Mouse (Mus musculus) lung, embryonic 16.5 days (tissue): ENCODE data around the gene Tbc1d8. TPM values are rescaled to one million over a fixed set of nuclear protein-coding genes. Genes with fewer than 3 reads are reported as not detected.

Experiments
- ATAC-seq: fragments of 200-750 bp; cut with Nextera tagmentation; 2 replicates; pipeline ENCODE4 v1.8.0; 2017; ENCODE audit warnings: low read depth, mild to moderate bottlenecking, moderate library complexity
- H3K27ac ChIP-seq: fragments of 300-500 bp; sonication (generic); 2 replicates; pipeline ENCODE4 v1.5.1; 2014; ENCODE audit warnings: mild to moderate bottlenecking, control low read depth, low read length
- H3K27me3 ChIP-seq: fragments of 300-500 bp; sonication (generic); 2 replicates; pipeline ENCODE4 v1.6.1; 2014; ENCODE audit warnings: low read depth, low read length, mixed read lengths; ENCODE audit not compliant: control insufficient read depth, insufficient read depth
- H3K36me3 ChIP-seq: fragments of 300-500 bp; sonication (generic); 2 replicates; pipeline ENCODE4 v1.6.1; 2014; ENCODE audit warnings: low read length; ENCODE audit not compliant: control insufficient read depth, insufficient read depth
- H3K4me1 ChIP-seq: fragments of 300-500 bp; sonication (generic); replicated peaks from 2 replicates; pipeline ENCODE4 v1.6.1; 2014; ENCODE audit warnings: low read length, mixed read lengths; ENCODE audit not compliant: control insufficient read depth, insufficient read depth
- H3K4me2 ChIP-seq: fragments of 300-500 bp; sonication (generic); 2 replicates; pipeline ENCODE4 v1.6.1; 2014; ENCODE audit warnings: low read depth, low read length, control low read depth
- H3K4me3 ChIP-seq: fragments of 300-500 bp; sonication (generic); 2 replicates; pipeline ENCODE4 v1.5.1; 2014; ENCODE audit warnings: mild to moderate bottlenecking, low read length, control low read depth
- H3K9ac ChIP-seq: fragments of 300-500 bp; sonication (generic); 2 replicates; pipeline ENCODE4 v1.6.1; 2014; ENCODE audit warnings: low read length, control low read depth
- H3K9me3 ChIP-seq: fragments of 300-500 bp; sonication (generic); 2 replicates; pipeline ENCODE4 v1.6.1; 2016; ENCODE audit warnings: low read length; ENCODE audit not compliant: control insufficient read depth
- WGBS: fragments of 180-500 bp; shearing (Covaris S2); extraction: QIAGEN DNeasy Blood & Tissue Kit; methylation state at CpG from one replicate; pipeline ENCODE4 v1.1.7; 2014; 5-methylcytosine and 5-hydroxymethylcytosine counted together
- polyA plus RNA-seq: library from polyadenylated mRNA; unstranded; fragments of >200 nt; fragmentation: Nextera tagmentation; extraction: Ambion mirVana; gene quantifications from 2 replicates; pipeline ENCODE4 v1.2.1, GENCODE M21; 2015

The Tbc1d8 gene
- polyA plus RNA-seq, 1 experiment from 2014 or later = 13.3 TPM

DNA sequence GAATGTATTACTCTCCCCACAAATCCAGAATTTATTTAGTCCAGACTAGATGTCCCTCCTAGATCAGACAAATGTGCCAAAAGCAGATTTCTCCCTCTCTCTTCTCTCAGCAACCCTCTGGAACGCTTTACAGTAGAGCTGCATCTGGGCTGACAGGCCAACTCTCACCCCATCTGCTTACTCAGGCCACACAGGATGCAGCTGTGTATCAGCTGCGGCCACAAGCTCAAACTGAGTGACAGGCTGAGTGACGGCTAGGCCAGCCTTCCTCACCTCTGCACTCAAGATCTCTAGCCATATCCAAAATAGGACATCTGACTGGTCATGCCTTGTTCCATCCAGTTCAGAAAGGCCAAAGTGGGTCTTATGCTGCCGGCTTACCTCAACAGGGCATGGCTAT lies 82.2 kb downstream of the Tbc1d8 start:
- Histone ChIP-seq H3K4me2 (no peak overlapping the region), H3K4me1 (peaks cover 23% of the 10 kb centered on the region), H3K9me3 (no peaks in the 10 kb centered on the region), H3K27me3 (no peaks in the 10 kb centered on the region), H3K4me3 (no peak overlapping the region), H3K36me3 (no peaks in the 10 kb centered on the region), H3K27ac (no peak overlapping the region), H3K9ac (no peak overlapping the region)
- no peak for ATAC-seq
- 45% methylated on average over 4 of the region's 4 CpGs for WGBS

DNA sequence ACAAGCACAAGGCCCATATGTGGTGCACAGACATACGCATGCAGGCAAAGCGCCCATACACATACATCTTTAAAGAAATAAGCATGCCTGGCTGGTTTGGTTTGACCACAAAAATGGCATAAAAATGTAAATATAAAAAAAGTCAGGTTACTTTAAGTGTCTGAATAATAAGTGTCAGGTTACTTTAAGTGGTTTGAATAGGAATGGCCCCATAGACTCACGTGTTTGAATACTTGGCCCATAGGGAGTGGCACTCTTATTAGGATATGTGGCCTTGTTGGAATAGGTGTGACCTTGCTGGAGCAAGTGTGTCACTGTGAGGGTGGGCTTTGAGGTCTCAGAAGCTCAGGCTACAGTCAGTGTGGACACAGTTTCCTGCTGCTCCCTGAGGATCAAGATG lies 83.9 kb downstream of the Tbc1d8 start:
- Histone ChIP-seq H3K36me3 (no peaks in the 10 kb centered on the region), H3K27ac (peak overlapping the region; percentile 86), H3K27me3 (no peaks in the 10 kb centered on the region), H3K9me3 (no peaks in the 10 kb centered on the region), H3K4me3 (no peak overlapping the region), H3K4me2 (no peak overlapping the region), H3K9ac (no peak overlapping the region), H3K4me1 (peaks cover 23% of the 10 kb centered on the region)
- peak; percentile 64 for ATAC-seq
- WGBS = 64% methylated on average over 3 of the region's 3 CpGs

DNA sequence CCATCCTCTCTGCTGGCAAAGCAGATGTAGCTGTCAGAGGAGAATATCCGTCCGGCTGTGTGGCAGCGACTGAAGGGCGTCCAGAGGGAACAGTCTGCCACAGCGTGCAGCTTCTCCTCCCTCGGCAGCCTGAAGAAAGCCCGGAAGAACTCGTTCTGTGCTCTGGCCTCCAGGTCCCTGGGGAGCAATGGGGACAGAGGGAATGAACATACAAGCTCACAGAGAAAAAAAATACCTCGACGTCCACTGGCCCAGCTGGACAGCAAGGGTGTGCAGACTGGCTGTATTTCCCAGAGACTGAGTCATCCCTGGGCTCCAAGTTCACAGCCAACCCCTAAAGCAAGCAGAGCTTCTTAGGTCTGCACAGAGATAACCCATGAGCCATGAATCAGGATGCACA lies 84.5 kb downstream of the Tbc1d8 start:
- H3K27ac ChIP-seq = peak overlapping the region; percentile 86
- ATAC-seq = no peak

DNA sequence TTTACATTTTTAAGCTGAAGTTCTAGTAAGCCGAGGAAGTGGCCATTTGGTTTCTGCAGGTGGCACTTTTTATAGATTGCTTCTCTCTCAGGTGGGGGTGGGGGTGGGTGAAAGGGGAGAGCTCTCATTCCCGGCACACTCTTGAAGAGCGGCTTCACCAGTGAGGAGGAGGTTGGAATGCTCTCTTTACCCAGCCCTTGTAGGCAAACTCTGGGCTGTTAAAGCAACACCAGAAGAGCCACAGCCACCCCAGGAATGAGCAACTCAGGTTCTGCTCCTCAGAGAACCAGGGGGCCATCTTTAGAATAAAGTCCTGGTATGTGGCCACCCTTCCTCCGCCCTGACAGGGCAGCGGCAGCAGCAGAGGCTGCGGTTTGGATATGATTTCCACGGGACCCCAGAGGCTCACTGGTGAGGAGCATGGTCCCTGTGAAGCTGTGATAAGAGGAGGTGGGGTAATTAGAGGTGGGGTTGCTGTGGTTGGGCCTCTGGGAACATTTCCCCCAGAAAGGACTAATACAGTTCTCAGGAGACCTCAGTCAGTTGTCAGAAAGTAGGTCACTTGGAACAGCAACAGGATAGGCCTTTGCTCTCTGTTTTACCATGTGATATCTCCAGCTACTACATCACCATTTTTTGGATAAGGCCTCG lies 85.2 kb downstream of the Tbc1d8 start:
- H3K27ac ChIP-seq = peak overlapping the region; percentile 86
- H3K9ac ChIP-seq = no peak overlapping the region
- ATAC-seq = peak; percentile 81
- H3K4me1 ChIP-seq = peaks cover 21% of the 10 kb centered on the region
- no peak overlapping the region for H3K4me3 ChIP-seq
- H3K9me3 ChIP-seq = no peaks in the 10 kb centered on the region
- WGBS = 56% methylated on average over 8 of the region's 8 CpGs
- H3K4me2 ChIP-seq = no peak overlapping the region
- H3K36me3 ChIP-seq = no peaks in the 10 kb centered on the region
- H3K27me3 ChIP-seq = no peaks in the 10 kb centered on the region

More for the DNA sequence above, 84.5 kb downstream of the Tbc1d8 start:
- H3K4me2 ChIP-seq = no peak overlapping the region
- peak overlapping the region; percentile 39; the same call in 1 of the 2 replicates for H3K9ac ChIP-seq
- 49% methylated on average over 10 of the region's 10 CpGs for WGBS
- no peaks in the 10 kb centered on the region for H3K36me3 ChIP-seq
- H3K27me3 ChIP-seq = no peaks in the 10 kb centered on the region
- no peaks in the 10 kb centered on the region for H3K9me3 ChIP-seq
- no peak overlapping the region for H3K4me3 ChIP-seq
- H3K4me1 ChIP-seq = peaks cover 23% of the 10 kb centered on the region

DNA sequence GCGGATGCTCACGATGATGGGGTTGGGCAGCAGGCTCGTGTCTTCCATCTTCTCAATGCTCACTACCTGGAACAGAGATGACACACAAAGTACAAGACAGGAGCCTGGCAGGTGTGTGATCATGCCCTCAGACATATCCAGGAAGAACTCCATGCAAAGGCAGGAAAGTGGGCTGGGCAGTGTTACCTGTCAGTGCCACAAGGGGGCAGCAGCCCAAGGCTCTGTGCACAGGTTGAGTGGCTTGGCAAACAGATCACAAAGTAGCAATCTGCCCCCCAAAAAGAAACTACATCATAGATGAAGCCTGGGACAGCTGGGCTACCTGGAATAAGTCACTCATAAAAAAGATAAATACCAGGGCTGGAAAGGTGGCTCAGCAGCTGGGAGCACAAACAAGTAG lies 86.4 kb downstream of the Tbc1d8 start:
- H3K4me2 ChIP-seq = no peak overlapping the region
- H3K9me3 ChIP-seq = no peaks in the 10 kb centered on the region
- no peak overlapping the region for H3K9ac ChIP-seq
- H3K36me3 ChIP-seq = no peaks in the 10 kb centered on the region
- H3K27ac ChIP-seq = peak overlapping the region; percentile 86
- peaks cover 21% of the 10 kb centered on the region for H3K4me1 ChIP-seq
- ATAC-seq = 0 out of 2 replicates have a peak, but pooled peaks have one; percentile 23
- 55% methylated on average over 3 of the region's 3 CpGs for WGBS
- no peaks in the 10 kb centered on the region for H3K27me3 ChIP-seq
- no peak overlapping the region for H3K4me3 ChIP-seq

DNA sequence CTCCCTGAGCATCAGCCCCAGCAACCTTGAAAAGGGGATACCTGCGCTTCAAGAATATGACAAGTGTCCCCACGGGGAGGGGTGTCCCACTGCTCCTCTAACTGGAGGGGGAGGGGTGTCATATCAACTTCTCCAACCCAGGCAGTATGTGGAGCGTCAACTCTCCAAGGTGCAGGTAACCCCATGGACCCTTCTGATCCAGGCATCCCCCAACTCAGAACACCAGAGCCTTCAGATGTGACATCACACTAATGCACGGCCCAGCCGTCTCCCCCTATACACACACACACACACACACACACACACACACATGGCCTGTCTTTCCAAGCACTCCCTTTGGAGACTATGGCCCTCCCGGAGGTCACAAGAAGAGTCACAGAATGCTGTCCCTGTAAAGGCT lies 86.9 kb downstream of the Tbc1d8 start:
- Histone ChIP-seq H3K4me3 (no peak overlapping the region), H3K9me3 (no peaks in the 10 kb centered on the region)
- 79% methylated on average over 6 of the region's 6 CpGs for WGBS

DNA sequence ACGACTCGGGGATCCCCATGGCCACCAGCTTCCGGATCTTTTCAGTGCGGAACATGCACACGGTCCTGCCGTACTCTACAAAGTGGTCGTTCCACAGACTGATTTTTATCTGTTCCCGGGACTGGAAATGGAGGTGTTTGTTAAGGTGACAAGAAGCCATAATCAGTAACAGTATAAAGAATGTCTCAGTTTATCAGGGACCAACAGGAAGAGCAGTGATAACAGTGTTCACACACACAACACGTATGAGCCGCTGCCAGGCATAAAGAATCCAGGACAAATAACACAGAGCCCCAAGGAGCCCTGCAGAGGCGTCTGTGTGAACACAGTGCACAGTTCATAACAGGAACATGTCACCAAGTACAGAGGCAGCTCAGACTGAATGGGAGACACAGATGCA lies 89.2 kb downstream of the Tbc1d8 start:
- H3K36me3 ChIP-seq = no peaks in the 10 kb centered on the region; the same call in 1 of the 2 replicates
- no peak overlapping the region for H3K27ac ChIP-seq
- ATAC-seq = no peak
- H3K4me2 ChIP-seq = no peak overlapping the region
- peaks cover 13% of the 10 kb centered on the region for H3K4me1 ChIP-seq
- H3K27me3 ChIP-seq = no peaks in the 10 kb centered on the region
- WGBS = 79% methylated on average over 11 of the region's 11 CpGs
- H3K4me3 ChIP-seq = no peak overlapping the region
- no peaks in the 10 kb centered on the region for H3K9me3 ChIP-seq
- no peak overlapping the region for H3K9ac ChIP-seq

More for the DNA sequence above, 86.9 kb downstream of the Tbc1d8 start:
- Histone ChIP-seq H3K4me1 (peaks cover 21% of the 10 kb centered on the region), H3K4me2 (no peak overlapping the region), H3K36me3 (no peaks in the 10 kb centered on the region), H3K9ac (no peak overlapping the region), H3K27me3 (no peaks in the 10 kb centered on the region), H3K27ac (no peak overlapping the region)
- ATAC-seq = no peak

DNA sequence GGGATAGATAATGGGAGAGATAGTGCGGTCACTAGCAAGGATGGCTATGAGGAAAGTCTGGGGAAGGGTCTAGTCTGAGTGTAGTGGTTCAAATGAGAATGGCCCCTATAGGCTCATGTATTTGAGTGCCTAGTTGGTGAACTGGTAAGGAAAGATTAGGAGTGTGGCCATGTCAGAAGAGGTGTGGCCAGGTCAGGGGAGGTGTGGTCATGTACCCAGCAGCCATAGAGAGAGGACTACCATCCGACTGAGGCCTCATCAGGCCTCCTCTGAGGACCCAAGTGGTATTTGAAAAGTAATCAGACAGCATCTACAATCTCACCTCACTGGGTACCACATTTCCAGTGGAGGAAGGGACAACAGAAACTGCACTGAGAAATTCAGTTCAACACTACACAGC lies 90.4 kb downstream of the Tbc1d8 start:
- no peak for ATAC-seq
- 61% methylated on average over 2 of the region's 2 CpGs for WGBS

DNA sequence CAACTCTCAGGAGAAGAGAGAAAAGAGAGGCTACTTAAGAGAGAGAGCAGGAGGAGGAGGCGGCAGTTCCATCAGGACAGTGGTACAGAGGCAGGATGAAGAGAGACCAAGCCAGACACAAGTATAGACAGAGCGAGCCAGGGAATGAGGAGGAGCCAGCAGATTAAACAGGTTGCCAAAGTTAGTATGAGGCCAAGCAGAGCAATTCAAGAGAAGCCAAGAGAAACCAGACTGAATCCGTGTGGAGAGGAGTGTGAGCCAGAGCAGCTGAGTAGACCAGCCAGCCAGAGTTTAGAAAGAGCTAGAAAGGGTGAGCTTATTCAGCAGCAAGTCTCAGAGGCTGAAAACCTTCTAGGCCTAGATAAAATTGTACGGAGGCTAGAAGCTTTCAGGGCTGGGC lies 91.1 kb downstream of the Tbc1d8 start:
- 77% methylated on average over 4 of the region's 4 CpGs for WGBS
- ATAC-seq = no peak
- no peak overlapping the region for H3K27ac ChIP-seq
- H3K4me3 ChIP-seq = no peak overlapping the region
- H3K9ac ChIP-seq = no peak overlapping the region
- H3K27me3 ChIP-seq = no peaks in the 10 kb centered on the region
- no peaks in the 10 kb centered on the region; the same call in 1 of the 2 replicates for H3K36me3 ChIP-seq
- no peaks in the 10 kb centered on the region for H3K9me3 ChIP-seq
- no peak overlapping the region for H3K4me2 ChIP-seq
- H3K4me1 ChIP-seq = peaks cover 2% of the 10 kb centered on the region; the same call in 1 of the 2 replicates

More for the DNA sequence above, 90.4 kb downstream of the Tbc1d8 start:
- Histone ChIP-seq H3K9ac (no peak overlapping the region), H3K4me1 (peaks cover 5% of the 10 kb centered on the region; the same call in 1 of the 2 replicates), H3K9me3 (no peaks in the 10 kb centered on the region), H3K36me3 (no peaks in the 10 kb centered on the region; the same call in 1 of the 2 replicates), H3K27ac (no peak overlapping the region), H3K27me3 (no peaks in the 10 kb centered on the region), H3K4me3 (no peak overlapping the region), H3K4me2 (no peak overlapping the region)
